Mouse (Mus musculus): ENCODE results near the gene Gm904. TPM values are rescaled to one million over a fixed set of nuclear protein-coding genes. Genes with fewer than 3 reads are reported as not detected.
"Not testable (repeated sequence)": the region's sequence is repeated elsewhere in the genome, so short reads cannot be mapped to it uniquely, and the experiment has no call there.

The Gm904 gene
- not detected for total RNA-seq (2018; cell fraction: chromatin; rRNA removed)
- not detected for total RNA-seq (2018; cell fraction: cytosol; rRNA removed)
- total RNA-seq (2018; cell fraction: nucleus; rRNA removed) = not detected
- not detected in 3 replicates for polyA plus RNA-seq (2018)

- H3K36me3 ChIP-seq (ENCODE audit: inconsistent target); H3K27ac ChIP-seq; H3K79me2 ChIP-seq (ENCODE audit: inconsistent target); H3K4me3 ChIP-seq (ENCODE audit: inconsistent target): not testable (repeated sequence)
Measured at GRCm38 (mm10) chr13:50642928-50643327, at the start of gene Gm904. TSS of gene Gm904 (plus strand) at chr13:50643228.

GRCm38 (mm10) chr13:50648771-50649170, 5.7 kb downstream of the Gm904 start:
- H3K4me3 ChIP-seq (ENCODE audit: inconsistent target); H3K27ac ChIP-seq; H3K79me2 ChIP-seq (ENCODE audit: inconsistent target); H3K36me3 ChIP-seq (ENCODE audit: inconsistent target): not testable (repeated sequence)
- WGBS (ENCODE audit: missing documents) = 86% methylated on average over 1 of the region's 2 CpGs

Other genes starting within 250 kb of the Gm904 start
- 24.1 to 62.6 TPM (median 35.8 TPM) in 3 replicates for gene Fbxw17, start 225.4 kb upstream of the Gm904 start, polyA plus RNA-seq (2018)
- not detected in 3 replicates for gene Gm47429, start 199.3 kb upstream of the Gm904 start, polyA plus RNA-seq (2018)
- gene Nutm2, start 175.9 kb upstream of the Gm904 start, polyA plus RNA-seq (2018) = not detected in 3 replicates
- gene Gm8765, start 55.1 kb downstream of the Gm904 start, polyA plus RNA-seq (2018) = not detected in 3 replicates

All from macrophage (primary cell).